In the genomic region with DNA sequence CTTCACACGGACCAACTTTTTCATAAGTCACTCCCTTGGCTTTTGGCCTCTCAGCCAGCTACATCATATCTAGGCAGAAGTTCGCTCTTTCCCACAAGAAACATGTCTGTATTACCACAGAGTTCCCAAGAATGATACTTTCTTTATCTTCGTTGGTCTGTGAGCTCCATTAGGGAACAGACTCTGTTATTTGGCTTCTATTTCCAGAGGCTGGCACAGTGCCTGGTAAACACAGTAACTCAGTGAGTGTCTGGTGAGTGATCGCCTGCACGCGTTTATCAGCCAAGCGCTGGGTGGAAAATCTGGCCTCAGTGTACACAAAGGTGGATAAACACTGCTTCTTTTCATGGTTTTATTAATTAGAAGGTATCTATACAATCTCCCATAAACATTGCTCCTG, we compare ENCODE assay signal across 8 mouse cellular contexts. TPM values are rescaled to one million over a fixed set of nuclear protein-coding genes. Genes with fewer than 3 reads are reported as not detected.
DNase-seq lines count a peak whose midpoint lies in the region; ATAC-seq lines count a peak whose summit lies in the region.

No protein-coding gene starts in this region.

- H3K4me2 ChIP-seq in heart, embryonic 11.5 days = peak overlapping the region; percentile 42

- no peaks in the 10 kb centered on the region for H3K9me3 ChIP-seq in heart, embryonic 11.5 days (replicated peaks; ENCODE audit: control insufficient read depth, low read length)

- peaks cover 22% of the 10 kb centered on the region for H3K4me1 ChIP-seq in heart, embryonic 11.5 days (ENCODE audit: control insufficient read depth, insufficient read depth, low read length)

- 29% methylated on average over 7 of the region's 7 CpGs for WGBS in heart, embryonic 11.5 days (ENCODE audit: insufficient replicate concordance)

- H3K4me3 ChIP-seq in heart, embryonic 11.5 days (ENCODE audit: low read depth, low read length) = no peak overlapping the region

- intact Hi-C loops in left cerebral cortex, postnatal 10 days (cut with DNase I) = no loop called here

- ATAC-seq in heart, embryonic 11.5 days (replicated peaks; ENCODE audit: insufficient number of reproducible peaks, low FRiP score, low TSS enrichment) = no peak
- ATAC-seq in frontal cortex, adult (ENCODE audit: low TSS enrichment) = no peak

- no peaks in the 10 kb centered on the region for H3K27me3 ChIP-seq in heart, embryonic 11.5 days (ENCODE audit: control insufficient read depth, insufficient read depth, low read length)

- no peaks in the 10 kb centered on the region for H3K36me3 ChIP-seq in heart, embryonic 11.5 days (ENCODE audit: control insufficient read depth, insufficient read depth, low read length)

- H3K9ac ChIP-seq in heart, embryonic 11.5 days (ENCODE audit: low read depth, low read length) = 0 out of 2 replicates have a peak overlapping the region, but pooled peaks have one; percentile 0

- DNase-seq in left cerebral cortex, postnatal 10 days (ENCODE audit: extremely low spot score in 1 of 2, low spot score in 2 of 2) = peak; percentile 71 to 83
- no peak for DNase-seq in left cerebral cortex, adult 8-10 months (ENCODE audit: low spot score in 2 of 2)
- DNase-seq in cerebellum, adult 9-10 months = peak; percentile 92
- peak; percentile 78 for DNase-seq in layer of hippocampus, adult 11-12 months (ENCODE audit: low spot score)
- peak; percentile 74 to 85 for DNase-seq in lung, postnatal 4 days
- DNase-seq in urinary bladder, postnatal 36 days (ENCODE audit: low spot score in 2 of 2) = peak; percentile 58 to 81

- peak overlapping the region; percentile 62 for H3K27ac ChIP-seq in heart, embryonic 11.5 days (ENCODE audit: low read depth, low read length)

RNA-seq across cellular contexts. Expression of a gene that starts 15.9 kb away (rescaled TPM):
- total RNA-seq in left cerebral cortex, postnatal 10 days (2021) = 10 to 100 TPM; 75.0 to 76.6 TPM
- 10 to 100 TPM; 67.0 to 85.3 (median 71.8) TPM for total RNA-seq in left cerebral cortex, adult 8-10 months (2022)
- polyA plus RNA-seq in heart, embryonic 11.5 days (2014; fragmentation: Nextera tagmentation; extraction: Ambion mirVana) = 7.3 and 7.5 TPM in 2 replicates

RNA-seq across cellular contexts. Expression of a gene that starts 22.9 kb away (rescaled TPM):
- 1 to 10 TPM; 2.0 to 2.7 TPM for total RNA-seq in left cerebral cortex, postnatal 10 days (2021)
- total RNA-seq in left cerebral cortex, adult 8-10 months (2022) = 1 to 10 TPM; 2.7 to 3.7 (median 3.1) TPM
- polyA plus RNA-seq in heart, embryonic 11.5 days (2014; fragmentation: Nextera tagmentation; extraction: Ambion mirVana) = 7.7 and 9.4 TPM in 2 replicates

RNA-seq across cellular contexts. Expression of a gene that starts 27.7 kb away (rescaled TPM):
- total RNA-seq in left cerebral cortex, postnatal 10 days (2021) = 10 to 100 TPM; 67.6 to 87.4 TPM
- total RNA-seq in left cerebral cortex, adult 8-10 months (2022) = 100 to 1,000 TPM; 157 to 185 (median 170) TPM
- polyA plus RNA-seq in heart, embryonic 11.5 days (2014; fragmentation: Nextera tagmentation; extraction: Ambion mirVana) = 841 and 878 TPM in 2 replicates

RNA-seq across cellular contexts. Expression of a gene that starts 28.7 kb away (rescaled TPM):
- 1 to 10 TPM; 1.7 to 2.2 TPM for total RNA-seq in left cerebral cortex, postnatal 10 days (2021)
- 1 to 10 TPM in 3 of 4 experiments, under 1 TPM in 1; 0.74 to 2.4 (median 1.9) TPM for total RNA-seq in left cerebral cortex, adult 8-10 months (2022)
- 319 and 338 TPM in 2 replicates for polyA plus RNA-seq in heart, embryonic 11.5 days (2014; fragmentation: Nextera tagmentation; extraction: Ambion mirVana)

RNA-seq across cellular contexts. Expression of a gene that starts 44.6 kb away (rescaled TPM):
- total RNA-seq in left cerebral cortex, postnatal 10 days (2021) = 1 to 10 TPM; 5.5 to 6.6 TPM
- 1 to 10 TPM; 5.3 to 6.6 (median 5.8) TPM for total RNA-seq in left cerebral cortex, adult 8-10 months (2022)
- 9.8 and 9.9 TPM in 2 replicates for polyA plus RNA-seq in heart, embryonic 11.5 days (2014; fragmentation: Nextera tagmentation; extraction: Ambion mirVana)

Comparison
In these comparisons a context has a peak if more than half of its experiments do, and no peak if none do; other contexts are left out.
1. DNase-seq: peak in left cerebral cortex, postnatal 10 days (2 of 2), cerebellum, adult 9-10 months (single experiment), layer of hippocampus, adult 11-12 months (single experiment), lung, postnatal 4 days (2 of 2) and urinary bladder, postnatal 36 days (2 of 2); none in left cerebral cortex, adult 8-10 months (0 of 2).